Mouse (Mus musculus) midbrain, embryonic 14.5 days (tissue): Measurements from ENCODE around the gene Ppp1r13l. TPM values are rescaled to one million over a fixed set of nuclear protein-coding genes. Genes with fewer than 3 reads are reported as not detected.

Experiments used
- ATAC-seq: fragments of 200-750 bp; cut with Nextera tagmentation; 2 replicates; pipeline ENCODE4 v1.8.0; 2017; ENCODE audit warnings: moderate number of reproducible peaks, moderate library complexity; ENCODE audit not compliant: low FRiP score, low TSS enrichment
- DNase-seq: peaks from one replicate; pipeline ENCODE4 v3.0.0-alpha.2; 2015
- H3K27ac ChIP-seq: fragments of 300-500 bp; sonication (generic); replicated peaks from 2 replicates; pipeline ENCODE4 v1.5.1; 2014; ENCODE audit warnings: mild to moderate bottlenecking, low read depth, low read length, moderate library complexity
- H3K27me3 ChIP-seq: fragments of 300-500 bp; sonication (generic); 2 replicates; pipeline ENCODE4 v1.6.1; 2014; ENCODE audit warnings: low read length, control low read depth, mixed read lengths; ENCODE audit not compliant: control insufficient read depth, insufficient read depth
- H3K36me3 ChIP-seq: fragments of 300-500 bp; sonication (generic); 2 replicates; pipeline ENCODE4 v1.6.1; 2014; ENCODE audit warnings: low read length, control low read depth; ENCODE audit not compliant: control insufficient read depth, insufficient read depth
- H3K4me1 ChIP-seq: fragments of 300-500 bp; sonication (generic); 2 replicates; pipeline ENCODE4 v1.6.1; 2014; ENCODE audit warnings: mild to moderate bottlenecking, antibody characterized with exemption, low read length, control low read depth; ENCODE audit not compliant: control insufficient read depth, insufficient read depth
- H3K4me2 ChIP-seq: fragments of 300-500 bp; sonication (generic); 2 replicates; pipeline ENCODE4 v1.6.1; 2014; ENCODE audit warnings: mild to moderate bottlenecking, low read length, moderate library complexity
- H3K4me3 ChIP-seq: fragments of 300-500 bp; sonication (generic); replicated peaks from 2 replicates; pipeline ENCODE4 v1.5.1; 2014; ENCODE audit warnings: low read depth, low read length
- H3K9ac ChIP-seq: fragments of 300-500 bp; sonication (generic); replicated peaks from 2 replicates; pipeline ENCODE4 v1.6.1; 2014; ENCODE audit warnings: mild to moderate bottlenecking, low read length, moderate library complexity
- H3K9me3 ChIP-seq: fragments of 300-500 bp; sonication (generic); 2 replicates; pipeline ENCODE4 v1.6.1; 2016; ENCODE audit warnings: low read length, control low read depth, mixed read lengths; ENCODE audit not compliant: control insufficient read depth
- WGBS: fragments of 180-500 bp; shearing (Covaris S2); extraction: QIAGEN DNeasy Blood & Tissue Kit; methylation state at CpG from one replicate; pipeline ENCODE4 v1.1.7; 2014; 5-methylcytosine and 5-hydroxymethylcytosine counted together
- polyA plus RNA-seq: library from polyadenylated mRNA; unstranded; fragments of >200 nt; fragmentation: Nextera tagmentation; extraction: Ambion mirVana; gene quantifications from 2 replicates; pipeline ENCODE4 v1.2.1, GENCODE M21; 2014

Gene Ppp1r13l
- polyA plus RNA-seq, 1 experiment from 2014 or later: 1.9 TPM

DNA sequence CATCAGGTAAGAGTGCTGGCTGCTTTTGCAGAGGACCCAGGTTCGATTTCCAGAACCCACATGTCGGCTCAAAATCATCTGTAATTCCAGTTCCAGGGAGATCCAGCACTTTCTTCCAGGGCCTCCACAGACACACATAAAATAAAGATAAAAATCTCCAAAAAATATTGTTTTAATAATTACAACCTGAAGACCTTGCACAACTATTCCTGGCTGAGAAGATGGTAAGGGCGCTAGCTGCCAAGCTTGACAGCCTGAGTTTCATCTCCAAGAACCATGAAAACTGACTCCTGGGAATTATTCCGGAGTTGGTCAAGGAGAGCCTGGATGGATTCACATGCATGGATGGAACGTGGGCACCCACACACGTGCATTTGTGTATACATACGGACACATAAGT lies 44.9 kb downstream of the Ppp1r13l start, which contains the start of gene Ckm:
Gene Ckm (plus strand): TSS at position 301 of the 400 bp plus-strand sequence.
- Histone ChIP-seq H3K27me3 (peaks cover 31% of the 10 kb centered on the region), H3K4me2 (peak within 1 kb of the TSS; percentile 86), H3K27ac (no peak within 1 kb of the TSS), H3K9me3 (peaks cover 5% of the 10 kb centered on the region; the same call in 1 of the 2 replicates), H3K9ac (peak within 1 kb of the TSS; percentile 43; the same call in 1 of the 2 replicates), H3K4me1 (0 out of 2 replicates have a peak, but pooled peaks cover 10% of the 10 kb centered on the region), H3K4me3 (peak within 1 kb of the TSS; percentile 43), H3K36me3 (no peaks in the 10 kb centered on the region)
- WGBS: 51% methylated on average over 7 of the region's 7 CpGs
- DNase-seq (no peak), ATAC-seq (no peak)

DNA sequence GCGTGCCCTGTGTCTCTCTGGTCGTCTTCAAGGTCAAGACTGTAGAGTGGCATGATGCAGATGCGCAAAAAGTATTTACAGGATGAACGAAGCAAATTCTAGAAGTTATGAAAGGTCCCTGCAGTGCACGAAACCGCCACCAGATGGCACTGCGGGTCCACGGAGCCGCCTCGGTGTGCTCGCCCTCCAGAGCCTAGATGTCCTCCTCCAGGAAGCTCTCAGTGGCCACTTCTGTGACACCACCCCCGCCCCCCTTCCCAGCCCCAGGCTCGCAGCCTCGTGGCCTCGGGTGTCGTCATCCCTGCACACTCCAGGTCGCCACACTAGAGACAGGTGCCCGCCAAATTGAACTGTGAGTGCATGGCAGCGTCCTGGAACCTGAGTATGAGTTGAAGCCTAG lies 45.9 kb downstream of the Ppp1r13l start:
- no peaks in the 10 kb centered on the region for H3K36me3 ChIP-seq
- no peak overlapping the region for H3K4me3 ChIP-seq
- DNase-seq (peak; percentile 90), ATAC-seq (peak; percentile 67; the same call in 1 of the 2 replicates)
- no peak overlapping the region for H3K27ac ChIP-seq
- H3K4me1 ChIP-seq: 0 out of 2 replicates have a peak, but pooled peaks cover 7% of the 10 kb centered on the region
- peak overlapping the region; percentile 37 for H3K4me2 ChIP-seq
- peaks cover 5% of the 10 kb centered on the region; the same call in 1 of the 2 replicates for H3K9me3 ChIP-seq
- H3K27me3 ChIP-seq: peaks cover 31% of the 10 kb centered on the region
- 2% methylated on average over 19 of the region's 19 CpGs for WGBS
- H3K9ac ChIP-seq: no peak overlapping the region

DNA sequence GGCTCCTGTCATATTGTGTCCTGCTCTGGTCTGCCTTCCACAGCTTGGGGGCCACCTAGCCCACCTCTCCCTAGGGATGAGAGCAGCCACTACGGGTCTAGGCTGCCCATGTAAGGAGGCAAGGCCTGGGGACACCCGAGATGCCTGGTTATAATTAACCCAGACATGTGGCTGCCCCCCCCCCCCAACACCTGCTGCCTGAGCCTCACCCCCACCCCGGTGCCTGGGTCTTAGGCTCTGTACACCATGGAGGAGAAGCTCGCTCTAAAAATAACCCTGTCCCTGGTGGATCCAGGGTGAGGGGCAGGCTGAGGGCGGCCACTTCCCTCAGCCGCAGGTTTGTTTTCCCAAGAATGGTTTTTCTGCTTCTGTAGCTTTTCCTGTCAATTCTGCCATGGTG lies 50.2 kb downstream of the Ppp1r13l start:
- DNase-seq (no peak), ATAC-seq (no peak)
- Histone ChIP-seq H3K4me2 (no peak overlapping the region), H3K27ac (no peak overlapping the region), H3K4me1 (no peaks in the 10 kb centered on the region), H3K9ac (no peak overlapping the region), H3K36me3 (no peaks in the 10 kb centered on the region), H3K4me3 (no peak overlapping the region), H3K9me3 (peaks cover 3% of the 10 kb centered on the region), H3K27me3 (peaks cover 5% of the 10 kb centered on the region)
- WGBS: 66% methylated on average over 6 of the region's 6 CpGs

DNA sequence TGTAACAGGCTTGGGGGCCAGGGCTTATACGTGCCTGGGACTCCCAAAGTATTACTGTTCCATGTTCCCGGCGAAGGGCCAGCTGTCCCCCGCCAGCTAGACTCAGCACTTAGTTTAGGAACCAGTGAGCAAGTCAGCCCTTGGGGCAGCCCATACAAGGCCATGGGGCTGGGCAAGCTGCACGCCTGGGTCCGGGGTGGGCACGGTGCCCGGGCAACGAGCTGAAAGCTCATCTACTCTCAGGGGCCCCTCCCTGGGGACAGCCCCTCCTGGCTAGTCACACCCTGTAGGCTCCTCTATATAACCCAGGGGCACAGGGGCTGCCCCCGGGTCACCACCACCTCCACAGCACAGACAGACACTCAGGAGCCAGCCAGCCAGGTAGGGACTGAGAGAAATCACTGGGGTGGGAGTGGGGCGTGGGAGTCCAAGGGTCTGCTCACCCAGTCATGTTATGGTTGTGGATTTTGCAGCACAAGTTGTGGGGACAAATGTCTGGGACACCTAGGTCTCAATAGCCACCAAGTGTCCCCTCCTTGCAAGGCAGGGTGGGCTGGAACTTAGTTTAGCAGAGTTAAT lies 51.3 kb downstream of the Ppp1r13l start:
- no peaks in the 10 kb centered on the region for H3K36me3 ChIP-seq
- no peak overlapping the region for H3K4me3 ChIP-seq
- H3K27ac ChIP-seq: no peak overlapping the region
- H3K27me3 ChIP-seq: no peaks in the 10 kb centered on the region
- peaks cover 3% of the 10 kb centered on the region for H3K9me3 ChIP-seq
- ATAC-seq: no peak
- DNase-seq: no peak
- no peak overlapping the region for H3K4me2 ChIP-seq
- H3K4me1 ChIP-seq: no peaks in the 10 kb centered on the region
- H3K9ac ChIP-seq: no peak overlapping the region
- 82% methylated on average over 11 of the region's 11 CpGs for WGBS

DNA sequence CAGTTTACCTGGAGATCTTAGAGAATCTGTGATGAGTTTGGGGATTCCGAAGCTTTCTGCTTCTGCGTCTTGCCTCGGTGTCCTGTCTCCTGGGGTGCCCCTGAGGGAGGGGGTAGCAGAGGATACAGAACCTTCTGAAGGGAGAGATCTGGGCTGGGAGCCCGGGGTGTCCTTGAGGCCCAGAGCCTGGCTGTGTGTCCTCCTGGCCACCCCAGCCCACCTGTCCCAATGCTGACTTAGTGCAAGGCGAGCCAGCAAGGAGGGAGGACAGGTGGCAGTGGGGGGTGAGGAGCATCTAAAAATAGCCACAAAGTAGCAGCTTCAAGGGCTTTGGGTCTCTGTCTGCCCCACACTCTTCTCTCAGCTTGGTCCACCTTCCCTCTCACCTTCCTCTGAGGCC lies 52.2 kb downstream of the Ppp1r13l start:
- peaks cover 3% of the 10 kb centered on the region for H3K9me3 ChIP-seq
- H3K4me2 ChIP-seq: no peak overlapping the region
- no peak overlapping the region for H3K27ac ChIP-seq
- no peak for DNase-seq
- 77% methylated on average over 5 of the region's 5 CpGs for WGBS
- H3K4me3 ChIP-seq: no peak overlapping the region
- ATAC-seq: no peak
- H3K4me1 ChIP-seq: no peaks in the 10 kb centered on the region
- no peak overlapping the region for H3K9ac ChIP-seq
- H3K27me3 ChIP-seq: no peaks in the 10 kb centered on the region
- no peaks in the 10 kb centered on the region for H3K36me3 ChIP-seq

DNA sequence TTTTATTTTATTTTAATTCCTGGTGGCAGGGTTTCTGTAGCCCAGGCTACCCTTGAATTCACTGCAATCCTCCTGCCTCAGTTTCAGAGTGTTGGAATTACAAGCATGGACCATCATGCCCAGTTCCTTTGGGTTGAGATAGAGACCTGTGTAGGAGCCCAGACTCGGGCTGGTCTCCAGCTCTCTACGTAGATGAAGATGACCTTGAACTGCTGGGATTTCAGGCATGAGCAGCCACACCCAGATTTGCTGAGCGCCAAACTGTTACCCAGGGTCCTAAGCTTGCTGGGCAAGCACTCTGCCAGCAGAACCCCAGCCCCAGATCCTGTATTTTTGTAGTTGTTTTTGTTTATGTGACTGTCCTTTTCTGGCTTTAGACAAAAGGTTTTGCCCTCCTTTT lies 54.0 kb downstream of the Ppp1r13l start:
- no peak for ATAC-seq
- Histone ChIP-seq H3K36me3 (no peaks in the 10 kb centered on the region), H3K4me1 (no peaks in the 10 kb centered on the region), H3K4me2 (no peak overlapping the region), H3K9ac (no peak overlapping the region), H3K27me3 (peaks cover 2% of the 10 kb centered on the region), H3K9me3 (peaks cover 3% of the 10 kb centered on the region), H3K4me3 (no peak overlapping the region), H3K27ac (no peak overlapping the region)
- no peak for DNase-seq
- WGBS: 85% methylated on average over 3 of the region's 3 CpGs

DNA sequence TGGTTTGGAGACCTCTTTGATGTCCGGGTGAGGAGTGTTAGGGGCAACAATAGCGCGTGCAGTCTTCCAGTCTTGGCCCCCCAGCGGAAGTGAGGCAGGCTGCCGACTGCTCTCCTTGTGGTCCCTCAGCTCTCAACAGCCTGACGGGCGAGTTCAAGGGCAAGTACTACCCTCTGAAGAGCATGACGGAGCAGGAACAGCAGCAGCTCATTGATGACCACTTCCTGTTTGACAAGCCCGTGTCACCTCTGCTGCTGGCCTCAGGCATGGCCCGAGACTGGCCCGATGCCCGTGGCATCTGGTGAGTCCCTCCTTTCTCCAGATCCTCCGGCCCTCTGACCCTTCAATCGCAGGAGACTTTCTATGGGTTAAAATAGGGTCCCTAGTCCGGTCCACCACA lies 57.0 kb downstream of the Ppp1r13l start:
- Histone ChIP-seq H3K4me1 (0 out of 2 replicates have a peak, but pooled peaks cover 3% of the 10 kb centered on the region), H3K4me3 (no peak overlapping the region), H3K27me3 (peaks cover 30% of the 10 kb centered on the region), H3K36me3 (no peaks in the 10 kb centered on the region), H3K27ac (no peak overlapping the region), H3K9ac (no peak overlapping the region), H3K9me3 (peaks cover 3% of the 10 kb centered on the region), H3K4me2 (no peak overlapping the region)
- ATAC-seq: no peak
- 83% methylated on average over 15 of the region's 15 CpGs for WGBS
- no peak for DNase-seq

DNA sequence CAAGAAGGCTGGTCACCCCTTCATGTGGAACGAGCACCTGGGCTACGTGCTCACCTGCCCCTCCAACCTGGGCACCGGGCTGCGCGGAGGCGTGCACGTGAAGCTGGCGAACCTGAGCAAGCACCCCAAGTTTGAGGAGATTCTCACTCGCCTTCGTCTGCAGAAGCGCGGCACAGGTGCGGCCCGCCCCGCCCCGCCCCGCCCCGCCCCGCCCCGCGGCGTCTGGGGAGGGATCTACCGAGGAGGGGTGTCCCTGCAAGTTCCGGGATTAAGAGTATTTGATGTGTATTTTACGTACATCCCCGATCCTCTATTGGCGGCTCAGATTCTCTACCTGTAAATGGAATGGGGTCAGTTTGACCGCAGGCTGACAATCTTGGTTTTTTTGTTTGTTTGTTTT lies 60.6 kb downstream of the Ppp1r13l start:
- Histone ChIP-seq H3K27ac (no peak overlapping the region), H3K36me3 (peaks cover 6% of the 10 kb centered on the region), H3K4me3 (no peak overlapping the region), H3K4me1 (0 out of 2 replicates have a peak, but pooled peaks cover 3% of the 10 kb centered on the region), H3K4me2 (no peak overlapping the region), H3K9ac (no peak overlapping the region), H3K27me3 (peaks cover 33% of the 10 kb centered on the region), H3K9me3 (no peaks in the 10 kb centered on the region)
- WGBS: 9% methylated on average over 28 of the region's 28 CpGs
- DNase-seq (no peak), ATAC-seq (no peak)
